Mouse (Mus musculus) lung, postnatal 36 days (tissue): ENCODE results near the gene Gcnt4.

Source experiments
- DNase-seq: peaks from one replicate; pipeline ENCODE4 v3.0.0; 2022; ENCODE audit warnings: mixed read lengths

Gene Gcnt4

DNA sequence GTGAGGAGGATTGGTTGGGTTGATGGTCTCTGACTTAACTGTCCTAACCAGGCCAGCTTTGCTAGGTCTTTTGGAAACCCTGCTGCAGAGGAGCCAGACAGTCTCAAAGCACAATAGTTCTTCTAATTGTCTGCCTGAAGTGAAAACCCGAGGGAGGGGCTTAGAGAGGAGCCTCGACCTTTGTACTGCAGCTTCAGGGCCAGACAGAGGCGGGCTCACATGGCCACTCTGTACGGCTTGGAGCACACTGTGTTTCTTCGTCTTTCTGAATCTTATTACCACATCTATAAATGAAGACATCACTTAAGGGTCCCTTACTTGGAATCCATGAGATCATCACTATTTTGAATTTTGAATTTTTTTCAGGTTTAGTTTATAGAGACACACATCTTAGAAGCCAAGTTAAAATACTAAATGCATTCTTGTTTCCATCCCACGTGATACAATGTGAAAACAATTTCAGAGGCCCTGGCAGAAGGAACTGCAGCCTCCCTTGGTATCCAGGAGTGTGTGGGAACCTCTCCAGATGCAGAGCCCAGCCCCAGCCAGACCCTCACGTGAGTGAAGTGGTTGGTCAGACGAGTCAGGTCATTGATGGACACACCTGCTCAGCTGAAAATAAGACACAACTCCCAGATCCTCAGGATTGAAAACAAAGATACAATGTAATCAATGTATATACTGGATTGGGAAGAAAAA, 69.0 kb downstream of the Gcnt4 start:
- no peak for DNase-seq

DNA sequence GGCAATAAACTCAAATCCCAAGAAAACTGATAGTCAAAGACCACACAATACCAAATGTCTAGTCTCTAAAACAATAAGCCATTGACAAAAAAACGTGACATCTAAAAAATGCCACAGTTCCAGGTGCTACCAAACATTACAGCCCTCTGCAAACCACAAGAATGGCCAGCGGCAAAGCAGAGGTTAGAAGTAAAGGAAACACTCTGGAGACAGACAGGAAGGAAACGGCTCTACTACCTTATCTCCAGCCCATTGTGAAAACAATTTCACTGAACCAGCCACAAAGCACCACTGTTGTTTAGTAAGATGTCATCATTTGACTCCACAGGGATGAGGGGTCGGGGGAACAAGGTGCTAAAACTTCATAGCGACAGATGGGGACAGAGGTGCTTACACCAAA, 70.8 kb downstream of the Gcnt4 start:
- no peak for DNase-seq

DNA sequence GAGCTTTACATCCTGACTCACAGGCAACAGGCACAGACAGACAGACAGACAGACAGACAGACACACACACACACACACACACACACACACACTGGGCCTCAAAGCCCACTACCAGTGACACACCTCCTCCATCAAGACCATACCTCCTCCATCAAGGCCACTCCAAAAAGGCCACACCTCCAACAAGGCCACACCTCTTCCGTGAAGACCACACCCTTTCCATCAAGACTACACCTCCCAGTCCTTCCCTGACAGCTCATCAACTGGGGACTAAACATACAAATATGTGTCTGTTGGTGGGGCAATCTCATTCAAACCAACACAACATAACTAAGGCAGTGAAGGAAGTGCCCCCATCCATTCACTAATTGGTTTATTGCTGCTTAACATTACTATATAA, 72.6 kb downstream of the Gcnt4 start:
- DNase-seq = no peak
